Mouse (Mus musculus) left cerebral cortex, postnatal 10 days (tissue): ENCODE measurements at regions not wholly inside any gene's neighbourhood (a gene's known extent, or its start where the extent isn't known, plus 50 kb on each side); places are given as distances from the start of the nearest gene placed in this dataset.
A peak's percentile ranks its signal among the peaks of the same experiment; 100 is the strongest.

Source experiments
- DNase-seq, 2 experiments: peaks; one replicate each; pipeline ENCODE4 v3.0.0; 2021 to 2022; ENCODE audit warnings: low spot score in 2 of 2, mixed read lengths in 1 of 2; ENCODE audit errors: extremely low spot score in 1 of 2
- intact Hi-C: fragments of 180-260 bp; cut with DNase I; formaldehyde crosslinking; loops from one replicate; pipeline ENCODE4 v1.15.1; 2025

DNA sequence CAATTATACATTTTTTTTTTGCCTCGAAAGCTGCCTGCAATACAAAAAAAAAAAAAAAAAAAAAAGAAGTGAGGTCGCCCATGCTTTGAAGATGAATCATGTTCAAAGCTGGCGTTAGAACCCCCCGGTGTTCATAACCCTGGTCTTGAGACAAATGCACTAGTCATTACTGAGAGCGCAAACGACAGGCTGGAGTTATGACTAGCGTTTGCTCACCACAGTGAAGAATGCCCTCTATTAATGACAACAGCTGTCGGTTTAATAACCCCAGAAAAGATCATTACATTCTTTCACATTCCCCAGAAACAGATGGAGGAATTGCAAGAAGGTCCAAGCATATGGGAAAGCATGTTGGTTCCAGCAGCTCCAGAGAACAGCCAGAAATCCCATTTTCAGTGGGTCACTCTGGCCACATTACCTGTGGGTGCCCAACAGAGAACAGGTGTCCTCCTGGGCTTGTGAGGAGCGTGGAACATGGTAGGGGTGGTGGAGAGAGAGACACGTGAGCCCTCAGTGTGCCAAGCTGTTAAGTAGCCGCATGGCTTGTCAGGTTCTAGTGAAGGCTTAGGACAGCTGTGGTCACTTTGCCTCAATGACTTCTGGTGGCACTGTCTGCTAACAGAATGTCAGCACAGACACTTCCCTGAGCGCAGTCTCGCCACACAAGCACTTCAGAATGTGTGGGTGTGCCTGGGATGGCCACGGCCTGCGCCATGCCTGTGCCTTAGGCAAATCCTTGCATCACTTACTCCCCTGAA lies 60.4 kb downstream of the Aipl1 start:
- intact Hi-C loops = no loop called here

DNA sequence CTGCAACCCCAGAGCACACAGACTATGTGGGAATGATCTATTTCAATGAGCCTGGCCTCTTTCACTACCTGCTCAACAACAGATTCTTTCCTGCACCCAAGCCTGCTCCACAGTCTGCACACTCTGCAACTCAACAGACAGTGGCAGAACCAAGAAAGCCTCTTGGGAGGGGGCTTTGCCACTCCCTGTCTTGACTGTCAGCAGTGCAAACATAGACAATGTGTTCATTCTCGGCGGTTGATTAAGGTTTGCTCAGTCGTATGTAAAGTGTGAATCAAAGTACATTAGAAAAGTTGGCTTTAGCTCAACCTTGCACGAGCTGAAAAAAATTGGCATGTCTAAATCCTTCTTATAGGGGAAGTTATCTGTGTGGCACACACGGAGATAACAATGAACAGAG lies 66.0 kb downstream of the Aipl1 start:
- DNase-seq = no peak
- intact Hi-C loops = no loop called here

More for the DNA sequence above, 60.4 kb downstream of the Aipl1 start:
- no peak for DNase-seq

DNA sequence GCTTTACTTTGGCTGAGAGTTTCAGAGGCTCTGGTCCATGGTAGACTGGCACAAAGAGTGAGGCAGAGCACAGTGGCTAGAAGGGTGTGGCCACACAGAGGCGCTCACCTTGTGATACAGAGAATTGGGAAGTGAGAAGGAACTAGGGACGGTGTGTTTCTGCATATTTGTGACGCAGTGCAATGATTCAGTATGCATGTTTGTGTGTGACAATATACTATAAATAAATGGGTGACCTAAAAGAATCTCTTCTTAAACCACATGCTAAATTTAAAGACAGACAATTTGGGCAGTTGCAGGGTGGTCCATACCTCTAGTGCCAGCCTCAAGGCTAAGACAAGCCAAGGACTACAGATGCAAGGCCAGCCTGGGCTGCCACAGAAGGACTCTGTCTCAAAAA lies 75.0 kb downstream of the Aipl1 start:
- no peak for DNase-seq
- intact Hi-C loops = no loop called here

DNA sequence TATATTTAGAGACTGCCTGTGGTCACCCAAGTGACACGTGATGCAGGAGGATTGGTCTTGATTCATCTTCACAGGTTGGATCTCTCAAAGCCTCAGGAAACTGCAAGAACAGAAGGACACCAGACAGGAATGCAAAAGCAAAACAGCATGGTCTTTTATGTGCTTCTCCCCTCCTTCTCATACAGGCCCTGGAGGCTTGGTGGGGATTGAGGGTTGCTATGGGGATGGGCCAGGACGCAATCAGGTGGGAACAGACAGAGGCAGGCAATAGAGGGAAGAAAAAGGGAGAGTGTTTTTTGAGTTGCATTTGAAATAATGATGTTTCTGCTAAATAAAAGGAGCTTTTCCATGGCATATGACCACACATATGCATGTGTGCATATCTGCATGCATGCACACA lies 84.8 kb downstream of the Aipl1 start:
- intact Hi-C loops = no loop called here
- DNase-seq = no peak

DNA sequence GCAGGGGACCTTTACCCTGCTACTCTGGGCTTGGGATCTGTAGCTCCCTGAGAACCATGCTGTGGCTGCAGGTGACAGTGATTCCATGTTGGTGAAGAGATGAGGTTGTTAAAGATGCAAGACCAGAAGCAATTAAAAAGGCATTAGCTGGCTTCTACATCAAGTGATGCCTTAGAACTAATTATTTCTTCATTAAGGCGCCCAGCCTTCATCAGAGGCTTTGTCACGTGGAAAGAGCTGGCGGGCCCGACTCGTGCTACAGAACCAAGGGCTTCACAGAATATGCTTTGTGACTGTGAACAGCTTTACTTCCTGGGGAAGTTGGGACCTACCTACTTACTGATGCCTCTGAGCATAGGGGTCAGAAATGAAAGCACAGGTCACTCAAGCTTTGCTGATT lies 90.1 kb downstream of the Aipl1 start:
- intact Hi-C loops = no loop called here
- DNase-seq = no peak

DNA sequence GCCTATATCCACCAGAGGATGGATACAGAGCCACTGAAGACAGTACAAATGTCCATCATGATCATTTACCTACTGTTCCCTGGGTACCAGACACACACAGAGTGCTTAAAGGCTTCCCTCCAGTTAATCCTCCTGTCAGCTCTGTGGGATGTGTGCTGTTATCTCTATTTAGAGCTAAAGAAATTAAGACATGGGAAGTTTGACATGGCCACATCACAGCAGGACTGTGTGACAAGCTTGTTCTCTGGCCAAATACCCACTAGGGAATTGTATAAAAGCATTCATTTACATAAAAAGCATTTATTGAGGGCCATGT lies 92.3 kb downstream of the Aipl1 start:
- DNase-seq = no peak
- intact Hi-C loops = no loop called here

DNA sequence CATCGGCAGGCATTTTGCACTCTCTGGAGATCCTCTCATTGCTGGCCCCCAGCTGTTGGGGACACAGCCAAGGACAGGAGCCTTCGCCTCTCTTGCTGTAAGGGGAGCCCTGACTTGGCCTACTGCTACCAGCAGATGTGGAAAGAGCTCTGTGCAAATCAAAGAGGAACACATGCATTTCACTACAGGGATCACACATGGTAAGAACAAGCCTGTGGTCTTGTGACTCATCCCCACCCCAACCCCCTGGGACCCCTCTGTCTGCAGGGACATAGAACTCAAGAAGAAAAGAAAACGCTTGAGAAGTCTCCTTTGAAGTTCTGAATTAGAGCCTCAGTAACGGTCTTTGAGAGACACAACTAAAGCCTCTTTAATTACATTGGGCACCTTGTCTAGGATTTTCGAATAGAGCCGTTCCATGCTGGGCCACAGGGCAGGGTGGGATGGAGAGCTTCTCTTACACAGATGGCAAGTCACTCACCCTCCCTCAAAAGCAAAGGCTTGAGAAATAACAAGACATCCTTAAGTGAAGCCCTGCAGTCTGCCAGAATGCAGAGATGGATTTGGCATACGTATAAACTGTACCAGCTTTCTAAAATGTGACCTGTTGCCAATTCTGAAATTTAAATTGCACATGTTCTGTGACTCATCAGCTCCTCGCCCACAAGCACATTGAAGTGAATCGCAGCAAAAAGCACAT lies 92.8 kb downstream of the Aipl1 start:
- peak in 1 of 2 experiments; percentile 78 for DNase-seq
- intact Hi-C loops = no loop called here

DNA sequence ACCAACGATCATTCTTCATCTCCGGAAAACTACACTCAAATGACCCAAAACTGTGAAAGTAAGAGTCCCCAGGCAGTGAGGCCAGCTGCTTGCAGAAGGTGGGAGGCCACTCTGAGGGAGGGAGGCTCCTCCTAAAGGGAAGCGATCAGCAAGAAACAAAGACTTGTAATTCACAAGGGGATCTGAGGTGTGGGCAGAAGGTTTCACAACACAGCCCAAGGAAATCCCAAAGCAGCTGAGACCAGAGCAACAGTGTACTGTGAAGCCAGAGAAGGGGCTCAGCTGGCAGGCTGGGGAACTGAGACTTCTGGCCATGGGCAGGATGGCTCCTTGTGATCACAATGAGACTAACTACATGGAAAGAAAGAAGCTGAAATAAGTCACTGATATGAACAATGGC lies 93.8 kb downstream of the Aipl1 start:
- intact Hi-C loops = no loop called here
- no peak for DNase-seq

DNA sequence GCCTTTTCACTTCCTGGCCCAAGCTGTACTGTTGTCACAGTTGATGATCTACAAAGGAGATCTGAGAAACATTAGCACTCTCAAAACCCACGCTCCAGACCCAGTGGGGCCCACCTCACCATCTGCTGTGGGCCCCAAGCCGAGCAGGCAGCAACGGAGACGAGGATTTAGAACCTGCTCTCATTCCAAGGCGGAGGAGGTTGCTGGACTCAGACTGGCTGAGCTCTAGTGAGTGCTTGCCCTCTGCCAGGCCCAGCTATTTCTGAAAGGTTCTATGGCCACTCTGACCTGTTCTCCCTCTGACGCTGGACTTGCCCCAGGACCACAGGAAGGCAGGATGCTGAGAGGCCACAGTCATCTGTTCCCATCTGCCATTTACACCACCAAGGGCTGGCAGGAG lies 98.2 kb downstream of the Aipl1 start:
- no peak for DNase-seq
- intact Hi-C loops = no loop called here

DNA sequence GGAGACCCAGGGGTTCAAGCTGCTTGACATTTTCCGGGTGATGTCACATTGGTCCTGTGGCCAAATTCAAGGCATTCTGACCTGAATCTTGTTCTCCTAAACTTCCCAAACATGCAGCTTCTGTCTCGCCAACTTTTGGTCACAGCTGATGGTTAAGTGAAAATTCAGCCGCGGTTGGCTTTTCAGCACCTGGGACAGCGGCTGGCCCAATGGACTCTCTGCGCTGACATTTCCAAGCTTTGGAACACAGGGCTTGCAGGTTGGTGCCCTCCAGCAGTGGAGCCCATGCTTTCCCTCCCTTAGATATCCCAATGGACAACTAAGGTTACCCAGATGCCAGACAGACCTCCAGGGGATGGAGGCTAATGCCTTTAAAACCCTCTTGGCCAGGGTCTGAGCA lies 100.2 kb downstream of the Aipl1 start:
- intact Hi-C loops = no loop called here
- DNase-seq = no peak

DNA sequence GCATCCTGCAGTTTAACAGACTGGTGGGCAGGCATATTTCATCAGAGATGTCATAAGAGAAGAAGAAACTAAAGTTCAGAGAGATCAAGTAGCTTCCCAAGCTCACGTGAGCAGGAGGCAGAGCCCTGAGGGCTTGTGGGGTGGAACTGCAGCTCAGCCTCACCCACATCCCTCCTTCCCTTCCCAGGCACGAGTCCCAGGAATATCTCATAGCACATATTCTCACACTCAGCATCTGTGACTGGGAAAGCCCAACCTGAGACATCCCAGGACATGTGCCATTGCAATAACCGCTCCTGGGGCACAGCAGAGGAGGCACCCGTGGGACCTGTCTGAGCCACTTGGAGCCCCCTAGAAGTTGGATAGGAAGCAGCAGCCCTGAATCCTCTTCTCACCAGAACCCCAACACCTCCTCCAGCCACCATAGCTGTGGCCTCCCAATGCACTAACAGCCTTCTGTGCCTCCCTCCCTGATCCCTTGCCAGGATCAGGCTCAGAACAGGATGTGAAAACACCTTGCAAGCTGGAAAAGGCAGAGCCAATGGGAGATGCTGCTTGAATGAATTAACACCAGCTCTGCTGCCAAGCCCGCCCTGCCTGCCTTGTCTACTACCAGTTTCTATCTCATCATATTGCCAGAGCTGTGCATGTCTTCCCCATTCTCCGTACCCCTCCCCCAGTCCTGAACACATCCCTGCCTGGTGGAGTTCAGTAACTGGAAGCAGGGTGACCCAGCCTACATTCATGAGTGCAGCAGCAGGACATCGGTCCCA lies 107.4 kb downstream of the Aipl1 start:
- intact Hi-C loops = no loop called here
- DNase-seq = peak in 1 of 2 experiments; percentile 34

DNA sequence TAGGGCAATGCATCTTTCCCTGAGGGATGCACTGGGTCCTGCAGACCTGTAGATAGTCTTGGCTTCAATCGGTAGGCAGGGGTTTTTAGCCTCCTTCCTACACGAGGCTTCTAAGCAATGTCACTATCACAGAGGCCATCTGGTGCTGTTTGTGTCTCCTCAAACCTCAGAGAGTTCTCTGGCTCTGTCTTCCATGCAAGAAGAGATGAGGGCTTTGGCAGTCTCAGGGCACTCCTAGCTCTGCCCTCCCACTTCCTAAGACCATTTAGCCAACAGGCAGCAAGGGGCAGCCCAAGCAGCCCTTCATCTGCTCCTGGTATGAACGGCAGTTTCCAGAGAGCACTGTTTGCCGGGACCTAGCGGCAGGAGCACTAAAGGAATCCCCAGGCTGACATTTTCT lies 122.6 kb downstream of the Aipl1 start:
- intact Hi-C loops = no loop called here
- no peak for DNase-seq

DNA sequence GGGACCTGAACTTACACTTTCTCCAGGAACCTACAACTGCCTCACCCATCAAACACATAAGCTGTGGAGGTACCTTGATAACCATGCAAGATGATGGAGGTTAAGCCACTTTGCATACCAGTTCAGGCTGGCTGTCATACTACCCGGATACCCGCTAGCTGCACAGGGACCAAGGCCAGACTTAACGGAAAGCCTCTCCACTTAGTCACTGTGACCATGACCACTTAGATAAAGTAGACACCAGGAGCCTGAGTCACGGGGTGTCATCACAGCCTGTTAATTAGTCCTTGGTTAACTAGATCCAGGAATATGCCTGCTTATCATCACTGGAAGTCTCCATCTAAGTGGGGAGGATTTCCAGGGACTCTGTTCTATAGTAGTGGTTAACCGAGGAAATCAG lies 124.7 kb downstream of the Aipl1 start:
- intact Hi-C loops = no loop called here

DNA sequence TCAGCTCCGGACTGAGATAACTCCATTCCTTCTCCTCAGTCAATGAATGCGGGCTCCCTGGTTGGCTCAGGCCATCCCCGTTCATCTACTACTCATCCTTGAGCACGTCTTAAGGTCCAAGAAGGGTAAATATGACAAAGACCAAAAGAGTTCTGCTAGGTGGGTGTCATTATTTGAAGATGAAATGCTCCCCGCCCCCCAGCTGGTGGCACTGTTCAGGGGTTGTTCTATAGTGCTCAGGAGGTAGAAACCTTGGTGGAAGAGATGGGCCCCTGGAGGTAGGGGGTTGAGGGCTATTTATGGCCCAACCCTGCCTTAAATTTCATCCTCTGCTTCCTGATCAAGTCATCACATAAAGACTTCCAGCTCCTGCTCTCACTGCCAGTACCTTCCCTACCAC lies 126.0 kb downstream of the Aipl1 start:
- no peak for DNase-seq
- intact Hi-C loops = no loop called here

More for the DNA sequence above, 124.7 kb downstream of the Aipl1 start:
- no peak for DNase-seq

DNA sequence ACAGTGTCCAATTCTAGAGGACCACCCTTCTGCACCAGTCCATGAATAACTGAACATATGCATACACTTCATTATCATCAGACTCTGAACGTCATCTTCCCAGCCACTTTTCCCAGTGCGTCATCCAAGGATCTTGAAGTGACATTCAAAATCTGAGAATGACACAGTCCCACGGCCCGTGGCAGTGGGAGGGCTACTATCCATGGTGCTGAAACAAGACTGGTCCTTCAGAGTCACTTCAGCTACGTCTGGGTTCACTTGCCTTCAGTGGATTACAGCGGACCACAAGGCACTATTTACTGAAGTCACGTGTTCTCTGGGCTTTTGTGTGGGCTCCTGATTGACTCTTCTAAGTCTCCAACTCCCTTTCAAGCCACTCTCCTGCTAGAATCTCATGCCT lies 128.7 kb downstream of the Aipl1 start:
- intact Hi-C loops = no loop called here
- no peak for DNase-seq

DNA sequence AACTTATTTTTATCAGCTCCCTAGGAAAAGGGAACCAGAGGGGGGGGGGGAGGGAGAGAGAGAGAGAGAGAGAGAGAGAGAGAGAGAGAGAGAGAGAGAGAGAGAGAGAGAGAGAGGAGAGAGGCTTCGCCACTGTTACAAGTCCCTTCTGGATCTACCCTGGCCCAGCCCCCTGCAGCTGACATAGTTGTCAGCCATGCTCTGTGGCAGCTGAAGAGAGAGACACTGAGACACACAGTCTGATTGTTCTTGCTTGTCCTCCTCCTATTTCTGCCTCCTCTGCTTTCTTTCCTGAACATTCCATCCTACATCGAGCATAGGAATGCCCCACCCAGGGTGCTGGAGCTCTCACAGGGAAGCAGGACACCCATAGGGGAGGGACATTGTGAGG lies 134.3 kb downstream of the Aipl1 start:
- no peak for DNase-seq
- intact Hi-C loops = no loop called here

DNA sequence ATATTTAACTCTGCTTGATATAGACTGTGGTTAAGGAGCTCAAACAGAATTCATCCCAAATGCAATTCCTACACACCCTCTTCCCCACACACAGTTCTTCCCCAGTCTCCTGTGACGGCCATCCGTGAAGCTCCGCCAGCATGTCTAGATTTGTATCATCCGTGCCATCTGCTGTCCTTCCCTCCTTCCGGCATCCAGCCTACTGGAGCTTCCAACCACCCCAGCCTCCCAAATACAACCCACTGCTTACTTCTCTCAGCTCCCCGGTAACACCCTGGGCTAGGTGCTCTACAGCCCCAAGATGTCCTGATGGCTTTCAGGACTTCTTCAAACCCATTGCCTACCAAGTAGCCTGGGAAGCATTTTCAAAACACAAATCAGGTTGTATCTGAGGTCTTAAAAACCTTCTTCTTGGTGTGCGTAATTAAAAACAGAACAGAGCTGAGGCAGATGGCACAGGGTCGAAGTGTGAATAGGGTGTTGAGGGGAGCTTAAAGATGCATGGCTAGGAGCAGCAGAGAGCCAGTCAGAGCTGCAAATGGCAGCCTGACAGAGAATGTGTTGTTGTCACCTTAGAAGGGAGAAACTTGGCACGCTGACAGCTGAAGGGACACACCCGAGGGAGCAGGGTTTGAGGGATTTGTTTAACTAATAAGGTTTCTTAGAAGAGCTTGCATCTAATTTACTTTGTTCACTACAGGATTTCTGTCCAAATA lies 134.8 kb downstream of the Aipl1 start:
- peak; percentile 51 to 59 for DNase-seq
- intact Hi-C loops = no loop called here

DNA sequence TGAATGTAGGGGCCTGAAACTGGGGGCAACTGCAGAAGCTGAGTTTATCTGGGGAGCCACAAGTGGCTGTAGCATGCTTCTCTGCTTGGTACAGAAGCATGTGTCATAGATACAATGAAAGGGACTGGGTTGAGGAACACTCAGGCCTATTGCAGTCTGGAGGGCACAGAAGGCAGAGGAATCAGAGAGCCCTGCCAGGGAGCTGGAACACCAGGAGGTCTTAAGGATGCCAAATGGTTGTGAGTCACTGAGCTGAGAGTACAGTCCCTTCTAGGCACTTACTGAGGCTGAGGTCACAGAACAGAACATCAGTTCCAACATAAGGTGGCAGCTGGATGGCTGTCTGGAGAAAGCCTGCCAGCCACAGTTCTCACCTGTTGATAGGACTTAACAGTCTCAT lies 136.5 kb downstream of the Aipl1 start:
- no peak for DNase-seq

DNA sequence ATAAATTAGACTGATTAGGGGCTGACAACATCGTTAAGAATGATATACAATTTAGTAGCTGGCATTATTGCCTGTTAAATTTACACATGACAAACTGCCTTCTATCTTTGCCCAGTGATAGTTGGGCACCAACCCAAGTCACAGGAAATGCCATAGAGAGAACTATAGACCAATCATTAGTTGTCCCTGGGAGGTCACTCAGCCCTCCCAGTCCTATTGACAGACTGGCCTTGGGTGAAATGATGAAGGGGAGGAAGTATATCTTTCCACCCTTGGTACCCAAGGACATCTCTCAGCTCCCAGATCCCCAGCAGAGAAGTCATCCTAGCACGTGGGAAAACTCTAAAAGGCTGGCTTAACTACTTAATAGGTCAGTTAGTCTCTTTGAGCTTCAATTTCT lies 139.8 kb downstream of the Aipl1 start:
- intact Hi-C loops = no loop called here
- DNase-seq = no peak

More for the DNA sequence above, 136.5 kb downstream of the Aipl1 start:
- intact Hi-C loops = no loop called here
